Mouse (Mus musculus): Measurements from ENCODE around the gene Dhx57.

DNA sequence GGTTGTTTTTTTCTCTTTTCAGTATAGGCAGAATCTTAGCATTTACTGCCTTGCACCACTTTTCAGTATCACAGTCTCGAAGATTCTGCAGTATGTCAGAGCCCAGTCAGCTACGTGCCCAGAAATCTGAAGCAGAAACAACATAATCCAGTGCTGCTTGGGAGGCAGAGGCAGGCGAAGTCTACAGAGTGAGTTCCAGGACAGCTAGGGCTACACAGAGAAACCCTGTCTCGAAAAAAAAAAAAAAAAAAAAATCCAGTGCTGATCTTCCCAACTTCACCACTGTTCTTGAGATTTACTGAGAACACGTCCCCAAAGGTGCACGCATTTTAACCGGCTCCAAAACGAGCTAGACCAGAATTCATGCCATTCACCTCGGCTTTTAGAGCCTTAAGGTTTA, 66.4 kb downstream of the Dhx57 start:
- TF ChIP-seq CTCF (IDR thresholded peaks at IDR 0.05; ENCODE audit: borderline replicate concordance, insufficient read depth, low read depth, low read length) (no peak), POLR2A (IDR thresholded peaks at IDR 0.05; ENCODE audit: borderline replicate concordance, insufficient read depth, low read length) (no peak)

Measured in cerebellum, adult 2 months (tissue).